Mouse (Mus musculus) lung, postnatal 0 days (tissue): ENCODE results near the gene Xrcc4.
A peak's percentile ranks its signal among the peaks of the same experiment; 100 is the strongest.

Source experiments
- CTCF ChIP-seq: IDR thresholded peaks from 2 replicates; pipeline ENCODE4 v1.5.1; 2016; ENCODE audit warnings: antibody characterized with exemption, mild to moderate bottlenecking
- EP300 ChIP-seq: IDR thresholded peaks from 2 replicates; pipeline ENCODE4 v1.6.1; 2016; ENCODE audit warnings: antibody characterized with exemption, mild to moderate bottlenecking, control low read depth

- no peak for TF ChIP-seq CTCF
- peak; percentile 17; the same call in 1 of the 2 replicates for TF ChIP-seq EP300
Measured at GRCm38 (mm10) chr13:90088962-90089824, at the start of gene Xrcc4, which contains the start of gene Tmem167.
